Mouse (Mus musculus) hindbrain, embryonic 16.5 days (tissue): Measurements from ENCODE around the gene Gpr84. TPM values are rescaled to one million over a fixed set of nuclear protein-coding genes. Genes with fewer than 3 reads are reported as not detected.

Source experiments
- ATAC-seq: fragments of 200-750 bp; cut with Nextera tagmentation; 2 replicates; pipeline ENCODE4 v1.8.0; 2017; ENCODE audit warnings: moderate TSS enrichment, moderate library complexity
- H3K27ac ChIP-seq: fragments of 300-500 bp; sonication (generic); 2 replicates; pipeline ENCODE4 v1.5.1; 2014; ENCODE audit warnings: low read depth, mild to moderate bottlenecking, control low read depth, low read length, moderate library complexity
- H3K27me3 ChIP-seq: fragments of 300-500 bp; sonication (generic); replicated peaks from 2 replicates; pipeline ENCODE4 v1.6.1; 2014; ENCODE audit warnings: low read length; ENCODE audit not compliant: control insufficient read depth, insufficient read depth
- H3K36me3 ChIP-seq: fragments of 300-500 bp; sonication (generic); 2 replicates; pipeline ENCODE4 v1.6.1; 2014; ENCODE audit warnings: mild to moderate bottlenecking, low read length, moderate library complexity, mixed read lengths; ENCODE audit not compliant: control insufficient read depth, insufficient read depth
- H3K4me1 ChIP-seq: fragments of 300-500 bp; sonication (generic); 2 replicates; pipeline ENCODE4 v1.6.1; 2014; ENCODE audit warnings: low read depth, low read length; ENCODE audit not compliant: control insufficient read depth, insufficient read depth
- H3K4me2 ChIP-seq: fragments of 300-500 bp; sonication (generic); 2 replicates; pipeline ENCODE4 v1.6.1; 2014; ENCODE audit warnings: mild to moderate bottlenecking, low read length, control low read depth, moderate library complexity
- H3K4me3 ChIP-seq: fragments of 300-500 bp; sonication (generic); 2 replicates; pipeline ENCODE4 v1.5.1; 2014; ENCODE audit warnings: mild to moderate bottlenecking, low read length, control low read depth, moderate library complexity
- H3K9ac ChIP-seq: fragments of 300-500 bp; sonication (generic); 2 replicates; pipeline ENCODE4 v1.6.1; 2014; ENCODE audit warnings: low read depth, mild to moderate bottlenecking, control low read depth, low read length, moderate library complexity
- H3K9me3 ChIP-seq: fragments of 300-500 bp; sonication (generic); 2 replicates; pipeline ENCODE4 v1.6.1; 2014; ENCODE audit warnings: mild to moderate bottlenecking, low read length, moderate library complexity; ENCODE audit not compliant: control insufficient read depth
- WGBS: fragments of 180-500 bp; shearing (Covaris S2); extraction: QIAGEN DNeasy Blood & Tissue Kit; methylation state at CpG from one replicate; pipeline ENCODE4 v1.1.7; 2014; 5-methylcytosine and 5-hydroxymethylcytosine counted together
- polyA plus RNA-seq: library from polyadenylated mRNA; unstranded; fragments of >200 nt; fragmentation: Nextera tagmentation; extraction: Ambion mirVana; gene quantifications from 2 replicates; pipeline ENCODE4 v1.2.1, GENCODE M21; 2015

The Gpr84 gene
- polyA plus RNA-seq, 1 experiment from 2014 or later, result 0.34 TPM

- Histone ChIP-seq H3K27ac (no peak within 1 kb of the TSS; the same call in 1 of the 2 replicates), H3K4me2 (peak within 1 kb of the TSS; percentile 83), H3K4me3 (peak within 1 kb of the TSS; percentile 64), H3K9ac (peak within 1 kb of the TSS; percentile 59), H3K4me1 (peaks cover 19% of the 10 kb centered on the region), H3K36me3 (no peaks in the 10 kb centered on the region), H3K9me3 (no peaks in the 10 kb centered on the region), H3K27me3 (no peaks in the 10 kb centered on the region; the same call in 1 of the 2 replicates)
- ATAC-seq, result peak; percentile 63
- under 1% methylated on average over 20 of the region's 26 CpGs for WGBS
Measured at GRCm38 (mm10) chr15:103339961-103340337, 29.5 kb upstream of the Gpr84 start, which contains the start of gene Zfp385a. Gene Zfp385a (minus strand): TSS chr15:103340093.

DNA sequence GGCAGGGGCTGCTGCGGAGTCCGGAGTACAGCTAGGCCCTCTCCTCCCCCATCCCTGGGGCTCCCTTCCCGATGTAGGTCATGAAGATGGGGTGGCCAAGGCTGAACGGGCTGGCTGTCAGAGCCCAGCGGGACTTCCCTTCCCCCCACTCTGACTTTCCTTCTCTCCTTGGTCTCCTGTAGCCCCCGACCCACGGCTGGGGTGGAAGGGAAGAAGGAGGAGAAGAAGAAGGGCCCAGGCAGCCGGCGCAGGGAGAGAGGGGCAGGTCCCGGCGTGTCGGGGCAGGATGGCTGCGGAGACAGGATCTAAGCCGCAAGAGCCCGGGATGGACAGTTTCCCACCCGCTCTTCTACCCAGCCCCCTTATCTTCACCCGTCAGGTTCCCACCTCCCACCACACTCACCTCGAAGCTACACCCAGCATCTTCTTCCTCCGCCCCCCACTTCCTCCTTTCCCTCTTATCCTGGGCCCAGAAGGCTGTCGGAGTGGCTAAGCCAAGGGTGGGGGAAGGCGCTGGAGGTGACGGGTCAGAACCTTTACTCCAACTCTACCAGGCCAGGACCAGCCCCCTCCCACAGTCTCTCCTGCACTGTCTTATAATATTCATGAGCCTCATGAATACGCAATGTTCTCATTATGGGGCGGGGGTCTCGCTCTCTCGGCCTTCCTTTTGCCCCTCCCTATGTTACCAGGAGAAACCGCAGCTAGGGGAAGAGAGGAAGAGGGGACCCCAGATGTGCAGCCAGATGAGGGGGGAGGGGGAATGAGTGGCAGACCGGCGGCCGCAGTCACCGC lies 29.0 kb upstream of the Gpr84 start:
- H3K9me3 ChIP-seq, result no peaks in the 10 kb centered on the region
- no peak overlapping the region; the same call in 1 of the 2 replicates for H3K27ac ChIP-seq
- peak overlapping the region; percentile 64 for H3K4me3 ChIP-seq
- H3K4me2 ChIP-seq, result peak overlapping the region; percentile 83
- no peaks in the 10 kb centered on the region; the same call in 1 of the 2 replicates for H3K27me3 ChIP-seq
- H3K36me3 ChIP-seq, result no peaks in the 10 kb centered on the region
- peak overlapping the region; percentile 59 for H3K9ac ChIP-seq
- peaks cover 20% of the 10 kb centered on the region for H3K4me1 ChIP-seq
- ATAC-seq, result peak; percentile 55
- WGBS, result 7% methylated on average over 30 of the region's 31 CpGs

DNA sequence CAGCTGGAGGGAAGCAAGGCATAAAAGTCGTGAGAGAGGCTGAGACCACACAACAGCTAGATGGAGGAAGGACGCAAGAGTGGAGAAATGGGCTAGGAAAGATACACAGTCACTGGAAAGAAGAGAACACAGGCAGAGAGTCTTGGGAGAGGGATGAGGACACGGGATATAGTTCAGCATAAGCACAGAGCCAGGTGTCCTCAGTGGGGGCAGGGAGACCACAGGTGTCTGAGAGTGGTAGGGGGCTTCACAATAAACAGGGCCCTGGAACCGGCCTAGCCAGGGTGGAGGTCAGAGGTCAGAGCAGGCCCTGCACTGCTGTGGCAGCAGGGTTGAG lies 28.4 kb upstream of the Gpr84 start:
- ATAC-seq, result no peak; the same call in 1 of the 2 replicates
- Histone ChIP-seq H3K36me3 (no peaks in the 10 kb centered on the region), H3K4me1 (peaks cover 25% of the 10 kb centered on the region), H3K4me2 (peak overlapping the region; percentile 83), H3K27me3 (no peaks in the 10 kb centered on the region; the same call in 1 of the 2 replicates), H3K9me3 (no peaks in the 10 kb centered on the region), H3K27ac (no peak overlapping the region), H3K9ac (peak overlapping the region; percentile 59), H3K4me3 (peak overlapping the region; percentile 64)
- WGBS, result 36% methylated on average over 4 of the region's 4 CpGs

GRCm38 (mm10) chr15:103336996-103337667 lies 26.7 kb upstream of the Gpr84 start:
- H3K4me2 ChIP-seq, result no peak overlapping the region
- 22% methylated on average over 11 of the region's 11 CpGs for WGBS
- ATAC-seq, result no peak
- H3K36me3 ChIP-seq, result no peaks in the 10 kb centered on the region
- no peaks in the 10 kb centered on the region for H3K9me3 ChIP-seq
- H3K4me1 ChIP-seq, result peaks cover 27% of the 10 kb centered on the region
- no peak overlapping the region for H3K9ac ChIP-seq
- no peak overlapping the region for H3K27ac ChIP-seq
- no peaks in the 10 kb centered on the region; the same call in 1 of the 2 replicates for H3K27me3 ChIP-seq
- no peak overlapping the region for H3K4me3 ChIP-seq

- no peaks in the 10 kb centered on the region; the same call in 1 of the 2 replicates for H3K27me3 ChIP-seq
- H3K4me1 ChIP-seq, result peaks cover 21% of the 10 kb centered on the region
- no peak overlapping the region for H3K4me2 ChIP-seq
- H3K4me3 ChIP-seq, result no peak overlapping the region
- peak overlapping the region; percentile 31 for H3K9ac ChIP-seq
- WGBS, result 27% methylated on average over 7 of the region's 7 CpGs
- no peak for ATAC-seq
- no peaks in the 10 kb centered on the region for H3K36me3 ChIP-seq
- no peaks in the 10 kb centered on the region for H3K9me3 ChIP-seq
- H3K27ac ChIP-seq, result peak overlapping the region; percentile 11; the same call in 1 of the 2 replicates
Measured at GRCm38 (mm10) chr15:103335488-103336235, 25.2 kb upstream of the Gpr84 start.

- Histone ChIP-seq H3K27ac (no peak overlapping the region), H3K9me3 (no peaks in the 10 kb centered on the region), H3K9ac (no peak overlapping the region), H3K27me3 (no peaks in the 10 kb centered on the region; the same call in 1 of the 2 replicates), H3K4me1 (peaks cover 17% of the 10 kb centered on the region), H3K4me2 (no peak overlapping the region), H3K4me3 (no peak overlapping the region), H3K36me3 (no peaks in the 10 kb centered on the region)
- no peak for ATAC-seq
- 51% methylated on average over 3 of the region's 3 CpGs for WGBS
Measured at GRCm38 (mm10) chr15:103335040-103335439, 24.6 kb upstream of the Gpr84 start.

GRCm38 (mm10) chr15:103334194-103334593 lies 23.8 kb upstream of the Gpr84 start:
- Histone ChIP-seq H3K36me3 (no peaks in the 10 kb centered on the region), H3K27ac (no peak overlapping the region), H3K27me3 (no peaks in the 10 kb centered on the region; the same call in 1 of the 2 replicates), H3K4me2 (no peak overlapping the region), H3K4me3 (no peak overlapping the region), H3K9me3 (no peaks in the 10 kb centered on the region), H3K4me1 (peaks cover 16% of the 10 kb centered on the region), H3K9ac (no peak overlapping the region)
- WGBS, result 7% methylated on average over 2 of the region's 2 CpGs
- ATAC-seq, result no peak

- no peaks in the 10 kb centered on the region for H3K36me3 ChIP-seq
- no peak overlapping the region for H3K4me2 ChIP-seq
- no peaks in the 10 kb centered on the region; the same call in 1 of the 2 replicates for H3K27me3 ChIP-seq
- H3K9ac ChIP-seq, result no peak overlapping the region
- no peaks in the 10 kb centered on the region for H3K9me3 ChIP-seq
- ATAC-seq, result no peak
- no peak overlapping the region for H3K4me3 ChIP-seq
- H3K27ac ChIP-seq, result no peak overlapping the region
- H3K4me1 ChIP-seq, result peaks cover 16% of the 10 kb centered on the region
- 52% methylated on average over 5 of the region's 5 CpGs for WGBS
Measured at GRCm38 (mm10) chr15:103333738-103334137, 23.3 kb upstream of the Gpr84 start.
